Mouse (Mus musculus): ENCODE data around the gene Bzw1.

GRCm38 (mm10) chr1:58424551-58424950 lies 31.9 kb downstream of the Bzw1 start:
- TF ChIP-seq CTCF (IDR thresholded peaks at IDR 0.05; ENCODE audit: low read depth) = no peak
- no peak for TF ChIP-seq EP300 (optimal IDR thresholded peaks at IDR 0.05)
